Mouse (Mus musculus) embryonic facial prominence, embryonic 15.5 days (tissue): Measurements from ENCODE around the gene Uvrag. TPM values are rescaled to one million over a fixed set of nuclear protein-coding genes. Genes with fewer than 3 reads are reported as not detected.
A peak's percentile ranks its signal among the peaks of the same experiment; 100 is the strongest.

Experiments used
- ATAC-seq: fragments of 200-750 bp; cut with Nextera tagmentation; 2 replicates; pipeline ENCODE4 v1.8.0; 2017; ENCODE audit warnings: low read depth, moderate TSS enrichment; ENCODE audit not compliant: insufficient number of reproducible peaks, low FRiP score, low TSS enrichment
- H3K27ac ChIP-seq: fragments of 300-500 bp; sonication (generic); replicated peaks from 2 replicates; pipeline ENCODE4 v1.5.1; 2015; ENCODE audit warnings: mild to moderate bottlenecking, inconsistent platforms
- H3K27me3 ChIP-seq: fragments of 300-500 bp; sonication (generic); 2 replicates; pipeline ENCODE4 v1.6.1; 2015; ENCODE audit warnings: inconsistent platforms
- H3K36me3 ChIP-seq: fragments of 300-500 bp; sonication (generic); 2 replicates; pipeline ENCODE4 v1.6.1; 2015; ENCODE audit warnings: mild to moderate bottlenecking, inconsistent platforms
- H3K4me1 ChIP-seq: fragments of 300-500 bp; sonication (generic); 2 replicates; pipeline ENCODE4 v1.6.1; 2015; ENCODE audit warnings: inconsistent platforms
- H3K4me2 ChIP-seq: fragments of 300-500 bp; sonication (generic); replicated peaks from 2 replicates; pipeline ENCODE4 v1.6.1; 2015; ENCODE audit warnings: mild to moderate bottlenecking, inconsistent platforms
- H3K4me3 ChIP-seq: fragments of 300-500 bp; sonication (generic); replicated peaks from 2 replicates; pipeline ENCODE4 v1.5.1; 2015; ENCODE audit warnings: mild to moderate bottlenecking, inconsistent platforms
- H3K9ac ChIP-seq: fragments of 300-500 bp; sonication (generic); 2 replicates; pipeline ENCODE4 v1.6.1; 2015; ENCODE audit warnings: inconsistent platforms
- H3K9me3 ChIP-seq: fragments of 300-500 bp; sonication (generic); replicated peaks from 2 replicates; pipeline ENCODE4 v1.6.1; 2016; ENCODE audit warnings: inconsistent platforms
- WGBS: fragments of 180-500 bp; shearing (Covaris S2); methylation state at CpG from one replicate; pipeline ENCODE4 v1.1.7; 2015; 5-methylcytosine and 5-hydroxymethylcytosine counted together
- polyA plus RNA-seq: library from polyadenylated mRNA; unstranded; fragments of >200 nt; fragmentation: Nextera tagmentation; extraction: Ambion mirVana; gene quantifications from 2 replicates; pipeline ENCODE4 v1.2.1, GENCODE M21; 2015

The Uvrag gene
- polyA plus RNA-seq, 1 experiment from 2014 or later: 18.9 TPM

- no peaks in the 10 kb centered on the region for H3K27me3 ChIP-seq
- H3K9me3 ChIP-seq: no peaks in the 10 kb centered on the region
- peak overlapping the region; percentile 68; the same call in 1 of the 2 replicates for H3K27ac ChIP-seq
- no peak overlapping the region for H3K4me3 ChIP-seq
- H3K36me3 ChIP-seq: no peaks in the 10 kb centered on the region
- no peak overlapping the region for H3K9ac ChIP-seq
- peaks cover 22% of the 10 kb centered on the region; the same call in 1 of the 2 replicates for H3K4me1 ChIP-seq
- 44% methylated on average over 8 of the region's 8 CpGs for WGBS
- peak; percentile 84 for ATAC-seq
- H3K4me2 ChIP-seq: no peak overlapping the region
These were observed 81.0 kb downstream of the Uvrag start for GRCm38 (mm10) chr7:99059934-99060333.

- H3K9me3 ChIP-seq: no peaks in the 10 kb centered on the region; the same call in 1 of the 2 replicates
- no peak for ATAC-seq
- peaks cover 27% of the 10 kb centered on the region for H3K4me1 ChIP-seq
- no peaks in the 10 kb centered on the region for H3K36me3 ChIP-seq
- 69% methylated on average over 17 of the region's 17 CpGs for WGBS
- H3K27ac ChIP-seq: no peak overlapping the region; the same call in 1 of the 2 replicates
- no peak overlapping the region for H3K4me3 ChIP-seq
- H3K4me2 ChIP-seq: no peak overlapping the region
- H3K27me3 ChIP-seq: no peaks in the 10 kb centered on the region
- no peak overlapping the region for H3K9ac ChIP-seq
These were observed 83.8 kb downstream of the Uvrag start for GRCm38 (mm10) chr7:99057053-99057630.

- H3K36me3 ChIP-seq: 0 out of 2 replicates have a peak, but pooled peaks cover 3% of the 10 kb centered on the region
- no peaks in the 10 kb centered on the region; the same call in 1 of the 2 replicates for H3K9me3 ChIP-seq
- H3K27me3 ChIP-seq: no peaks in the 10 kb centered on the region
- no peak overlapping the region for H3K4me2 ChIP-seq
- no peak overlapping the region for H3K27ac ChIP-seq
- no peak overlapping the region for H3K9ac ChIP-seq
- no peak overlapping the region for H3K4me3 ChIP-seq
- 84% methylated on average over 4 of the region's 4 CpGs for WGBS
- peaks cover 21% of the 10 kb centered on the region for H3K4me1 ChIP-seq
- no peak for ATAC-seq
These were observed 87.3 kb downstream of the Uvrag start for GRCm38 (mm10) chr7:99053626-99054025.

DNA sequence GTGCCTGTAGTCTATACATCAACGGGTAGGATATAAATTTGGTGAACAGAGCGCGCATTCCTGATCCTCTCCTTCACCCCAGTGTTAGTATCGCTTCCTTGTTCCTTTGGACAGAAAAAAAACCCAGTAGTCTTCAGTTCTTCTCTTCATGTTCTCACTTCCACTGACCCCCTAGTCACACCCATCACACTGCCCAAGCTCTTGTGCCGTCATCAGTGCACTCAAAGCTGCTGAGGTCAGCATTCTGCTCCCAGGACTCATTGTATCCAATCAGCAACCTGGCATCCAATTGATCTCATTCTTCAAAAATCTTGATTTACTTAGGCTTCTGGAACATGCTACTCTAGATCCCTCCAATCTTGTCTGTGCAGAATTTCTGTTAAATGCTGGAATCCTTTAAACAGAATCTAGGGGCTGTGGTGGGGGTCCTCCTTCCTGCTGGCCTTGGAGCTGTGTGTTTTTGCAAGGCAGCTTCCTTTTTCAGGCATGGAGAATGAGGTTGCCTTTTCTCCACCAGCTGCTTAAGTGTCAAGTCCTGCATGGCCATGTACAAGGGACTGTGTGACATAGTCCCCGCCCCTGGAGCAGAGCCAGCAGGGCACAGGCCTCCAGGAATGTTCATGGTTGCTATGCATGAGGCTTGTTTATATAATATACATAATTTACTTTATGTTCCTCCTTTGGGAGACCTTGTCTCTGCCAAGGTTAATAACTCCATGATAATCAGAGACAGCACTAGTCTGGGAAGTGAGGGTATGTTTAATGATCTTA is 88.3 kb downstream of the Uvrag start:
- H3K4me1 ChIP-seq: peaks cover 20% of the 10 kb centered on the region
- H3K9me3 ChIP-seq: no peaks in the 10 kb centered on the region; the same call in 1 of the 2 replicates
- no peak overlapping the region for H3K9ac ChIP-seq
- H3K27me3 ChIP-seq: no peaks in the 10 kb centered on the region
- no peak for ATAC-seq
- H3K27ac ChIP-seq: no peak overlapping the region
- H3K4me2 ChIP-seq: no peak overlapping the region
- no peak overlapping the region for H3K4me3 ChIP-seq
- H3K36me3 ChIP-seq: 0 out of 2 replicates have a peak, but pooled peaks cover 3% of the 10 kb centered on the region
- WGBS: 85% methylated on average over 6 of the region's 6 CpGs

- ATAC-seq: no peak
- H3K27ac ChIP-seq: peak overlapping the region; percentile 58
- H3K4me2 ChIP-seq: no peak overlapping the region
- WGBS: 32% methylated on average over 1 of the region's 1 CpGs
- H3K36me3 ChIP-seq: 0 out of 2 replicates have a peak, but pooled peaks cover 3% of the 10 kb centered on the region
- peaks cover 29% of the 10 kb centered on the region for H3K4me1 ChIP-seq
- no peak overlapping the region for H3K9ac ChIP-seq
- no peaks in the 10 kb centered on the region; the same call in 1 of the 2 replicates for H3K9me3 ChIP-seq
- H3K27me3 ChIP-seq: no peaks in the 10 kb centered on the region
- H3K4me3 ChIP-seq: no peak overlapping the region
These were observed 90.1 kb downstream of the Uvrag start for GRCm38 (mm10) chr7:99050882-99051281.

DNA sequence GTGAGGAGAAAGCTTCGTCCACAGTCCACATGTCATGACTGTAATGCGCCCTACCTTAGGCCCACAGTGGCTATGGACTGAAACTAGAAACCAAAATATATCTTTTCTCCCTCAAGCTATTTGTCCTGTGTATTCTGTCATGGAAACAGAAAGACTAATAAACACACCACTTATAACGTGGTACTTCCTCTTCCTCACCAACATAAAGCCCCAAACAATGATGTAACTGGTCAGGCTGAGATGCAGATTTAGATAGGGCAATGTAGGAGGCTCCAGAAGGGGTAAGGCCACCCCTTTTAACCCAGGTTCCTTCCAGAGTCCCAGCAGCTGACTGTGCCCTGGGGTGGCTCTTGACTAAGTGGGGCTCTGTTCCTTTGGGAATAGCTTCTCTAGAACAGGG is 91.0 kb downstream of the Uvrag start:
- Histone ChIP-seq H3K27ac (no peak overlapping the region; the same call in 1 of the 2 replicates), H3K4me1 (peaks cover 31% of the 10 kb centered on the region), H3K27me3 (no peaks in the 10 kb centered on the region), H3K36me3 (0 out of 2 replicates have a peak, but pooled peaks cover 3% of the 10 kb centered on the region), H3K9me3 (no peaks in the 10 kb centered on the region; the same call in 1 of the 2 replicates), H3K9ac (no peak overlapping the region), H3K4me3 (no peak overlapping the region), H3K4me2 (no peak overlapping the region)
- 78% methylated on average over 3 of the region's 3 CpGs for WGBS
- ATAC-seq: no peak

DNA sequence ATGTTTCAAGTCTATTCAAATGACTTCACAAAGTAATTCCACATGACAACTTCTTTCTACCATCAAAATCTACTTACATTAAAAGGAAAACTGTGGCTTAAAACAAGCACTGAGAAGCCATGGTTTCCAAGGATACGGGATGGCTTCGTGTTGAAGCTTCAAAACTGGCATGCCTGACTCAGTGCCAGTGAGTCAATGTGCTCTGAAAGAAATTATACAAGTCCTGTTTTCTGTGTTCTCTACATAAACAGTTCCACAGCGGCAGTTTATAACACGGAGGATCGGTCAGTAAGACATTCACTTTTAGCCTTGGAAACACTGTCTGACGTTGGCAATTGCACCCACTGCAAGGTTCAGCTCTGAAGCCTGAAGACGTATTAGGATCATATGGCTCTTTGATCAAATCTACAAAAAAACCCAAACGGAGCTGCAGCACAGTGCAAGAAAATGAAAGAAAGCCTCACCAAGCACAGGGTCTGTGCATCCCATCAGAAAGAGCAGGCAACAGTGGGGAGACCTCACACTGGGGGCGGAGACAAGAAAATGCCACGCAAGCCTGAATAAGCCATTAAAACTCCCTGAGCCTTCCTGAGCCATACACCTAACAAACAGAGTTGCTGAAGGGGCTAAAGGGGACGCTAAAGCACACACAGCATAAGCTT is 94.3 kb downstream of the Uvrag start:
- H3K4me2 ChIP-seq: peak overlapping the region; percentile 19; the same call in 1 of the 2 replicates
- H3K4me3 ChIP-seq: peak overlapping the region; percentile 11
- no peaks in the 10 kb centered on the region for H3K9me3 ChIP-seq
- peaks cover 26% of the 10 kb centered on the region; the same call in 1 of the 2 replicates for H3K4me1 ChIP-seq
- peak overlapping the region; percentile 79 for H3K27ac ChIP-seq
- 0 out of 2 replicates have a peak, but pooled peaks cover 3% of the 10 kb centered on the region for H3K36me3 ChIP-seq
- H3K27me3 ChIP-seq: no peaks in the 10 kb centered on the region
- H3K9ac ChIP-seq: no peak overlapping the region
- ATAC-seq: no peak
- WGBS: 30% methylated on average over 11 of the region's 11 CpGs

- Histone ChIP-seq H3K27me3 (no peaks in the 10 kb centered on the region), H3K9me3 (no peaks in the 10 kb centered on the region), H3K4me1 (peaks cover 19% of the 10 kb centered on the region; the same call in 1 of the 2 replicates), H3K4me3 (no peak overlapping the region), H3K4me2 (no peak overlapping the region), H3K36me3 (0 out of 2 replicates have a peak, but pooled peaks cover 3% of the 10 kb centered on the region), H3K9ac (no peak overlapping the region), H3K27ac (no peak overlapping the region)
- no peak for ATAC-seq
- WGBS: 85% methylated on average over 6 of the region's 6 CpGs
These were observed 95.4 kb downstream of the Uvrag start for GRCm38 (mm10) chr7:99045525-99045924.

GRCm38 (mm10) chr7:99043923-99044322 is 97.0 kb downstream of the Uvrag start:
- Histone ChIP-seq H3K9ac (no peak overlapping the region), H3K36me3 (no peaks in the 10 kb centered on the region), H3K4me2 (no peak overlapping the region), H3K4me3 (no peak overlapping the region), H3K4me1 (peaks cover 20% of the 10 kb centered on the region; the same call in 1 of the 2 replicates), H3K27ac (no peak overlapping the region), H3K27me3 (no peaks in the 10 kb centered on the region), H3K9me3 (no peaks in the 10 kb centered on the region)
- ATAC-seq: no peak
- WGBS: 80% methylated on average over 7 of the region's 7 CpGs

GRCm38 (mm10) chr7:99043322-99043721 is 97.6 kb downstream of the Uvrag start:
- WGBS: 90% methylated on average over 3 of the region's 3 CpGs
- Histone ChIP-seq H3K4me1 (peaks cover 20% of the 10 kb centered on the region; the same call in 1 of the 2 replicates), H3K9me3 (no peaks in the 10 kb centered on the region), H3K27me3 (no peaks in the 10 kb centered on the region), H3K9ac (no peak overlapping the region), H3K27ac (no peak overlapping the region), H3K4me2 (no peak overlapping the region), H3K4me3 (no peak overlapping the region), H3K36me3 (no peaks in the 10 kb centered on the region)
- ATAC-seq: no peak

DNA sequence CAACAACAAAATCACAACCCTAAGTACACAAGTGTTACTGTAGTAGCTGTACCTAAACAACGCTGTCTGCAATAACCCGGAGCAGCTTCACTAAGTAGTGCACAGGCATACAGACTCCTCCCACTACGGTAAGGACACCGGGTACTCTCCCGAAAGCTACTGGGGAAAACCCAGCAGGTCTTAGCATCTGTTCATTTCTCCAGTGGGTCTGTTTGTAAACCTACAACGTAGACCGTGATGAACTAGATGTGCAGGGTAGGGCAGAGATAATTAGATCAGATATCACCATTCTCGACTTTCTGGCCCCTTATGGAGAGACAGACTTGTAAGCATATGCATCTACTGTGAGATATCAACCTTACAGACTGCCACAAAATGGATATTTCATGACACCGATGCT is 99.1 kb downstream of the Uvrag start:
- Histone ChIP-seq H3K27me3 (no peaks in the 10 kb centered on the region), H3K27ac (no peak overlapping the region), H3K36me3 (no peaks in the 10 kb centered on the region), H3K4me1 (peaks cover 15% of the 10 kb centered on the region), H3K4me3 (no peak overlapping the region), H3K9ac (no peak overlapping the region), H3K9me3 (no peaks in the 10 kb centered on the region), H3K4me2 (no peak overlapping the region)
- no peak for ATAC-seq
- WGBS: 69% methylated on average over 9 of the region's 9 CpGs
